Mouse (Mus musculus) right cerebral cortex, adult 18-20 months (tissue): ENCODE measurements around the gene Tmem176a.
"Not testable (repeated sequence)": the region's sequence is repeated elsewhere in the genome, so short reads cannot be mapped to it uniquely, and the experiment has no call there.

Source experiments
- DNase-seq: peaks from one replicate; pipeline ENCODE4 v3.0.0; 2022; ENCODE audit warnings: mixed read lengths

Tmem176a gene

DNA sequence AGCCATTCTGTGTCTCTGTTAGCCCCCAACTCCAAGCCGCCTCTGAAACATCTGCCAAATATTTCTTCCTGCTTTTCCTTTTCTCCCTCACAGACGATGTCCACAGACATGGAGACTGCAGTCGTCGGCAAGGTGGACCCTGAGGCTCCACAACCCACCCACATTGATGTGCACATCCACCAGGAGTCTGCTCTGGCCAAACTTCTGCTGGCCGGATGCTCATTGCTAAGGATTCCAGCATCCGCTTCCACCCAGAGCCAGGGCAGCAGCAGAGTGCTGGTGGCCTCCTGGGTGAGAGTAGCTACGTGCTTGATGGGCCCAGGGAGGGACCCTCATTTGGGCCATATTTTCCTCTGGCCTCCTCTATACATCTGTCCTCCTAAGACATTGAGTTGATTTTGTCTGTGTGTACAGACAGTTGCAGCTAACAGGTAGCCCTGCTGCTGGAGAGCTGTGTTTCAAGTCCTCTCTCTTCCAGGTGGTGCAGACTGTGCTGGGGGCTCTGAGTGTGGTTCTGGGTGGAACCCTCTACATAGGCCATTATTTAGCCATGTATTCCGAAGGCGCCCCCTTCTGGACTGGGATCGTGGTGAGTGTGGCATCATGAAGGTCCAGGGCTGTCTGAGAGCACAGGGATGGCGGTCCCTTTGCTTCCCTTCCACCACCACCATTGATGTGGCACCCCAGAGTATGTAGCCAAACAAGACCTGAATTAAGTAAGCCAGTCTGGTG lies 1.6 kb downstream of the Tmem176a start:
- DNase-seq = no peak

DNA sequence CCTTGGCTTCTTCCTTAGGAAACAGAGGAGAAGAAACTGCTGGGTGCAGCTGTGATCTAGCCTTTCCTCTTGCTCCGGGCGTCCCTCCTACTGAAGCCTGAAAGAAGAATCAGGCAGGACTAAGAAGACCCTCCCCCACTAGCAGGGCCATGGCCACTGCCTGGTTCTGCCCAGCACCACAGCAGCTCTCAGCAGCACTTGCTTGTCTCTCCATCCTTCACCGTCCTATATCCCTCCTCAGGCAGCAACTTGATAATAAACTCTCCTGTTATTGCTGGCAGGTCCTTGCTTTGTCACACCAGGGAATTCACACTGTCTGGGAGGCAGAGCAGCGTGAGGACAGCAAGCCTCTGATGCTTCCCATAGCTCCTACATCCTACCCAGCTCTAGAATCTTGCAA lies 4.4 kb downstream of the Tmem176a start:
- no peak for DNase-seq

DNA sequence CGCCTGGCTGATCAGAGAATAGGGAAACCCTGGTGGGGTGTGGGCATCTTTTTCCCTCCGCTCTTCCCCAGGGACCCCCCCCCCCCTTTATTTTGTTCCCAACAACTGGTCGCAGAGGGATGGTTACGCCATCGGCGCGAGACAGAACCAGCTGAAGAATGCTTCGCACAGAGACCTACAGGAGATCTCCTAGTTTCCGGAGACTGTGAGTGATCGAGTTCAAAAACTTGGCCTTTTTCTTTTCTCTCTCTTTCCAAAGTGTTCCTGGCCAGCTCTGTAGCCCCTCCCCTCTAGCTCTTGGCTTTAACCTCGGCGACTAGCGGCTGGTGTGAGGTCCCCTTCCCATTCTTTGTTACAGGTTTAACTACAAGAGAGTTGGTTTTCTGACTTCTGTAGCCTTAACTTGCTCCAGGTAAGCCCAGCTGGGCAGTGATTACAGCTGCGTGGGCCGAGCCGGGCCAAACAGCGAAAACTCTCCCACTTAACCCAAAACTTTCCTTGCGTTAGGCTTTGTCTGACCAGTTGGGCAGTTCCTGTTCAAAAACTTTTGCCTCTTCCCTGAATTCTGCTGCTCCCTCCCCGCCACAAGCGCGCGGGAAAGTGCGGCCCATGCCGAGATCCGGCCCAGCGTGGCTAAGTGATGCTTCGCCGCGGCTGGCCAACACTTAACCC lies 11.2 kb downstream of the Tmem176a start:
- DNase-seq = no peak

DNA sequence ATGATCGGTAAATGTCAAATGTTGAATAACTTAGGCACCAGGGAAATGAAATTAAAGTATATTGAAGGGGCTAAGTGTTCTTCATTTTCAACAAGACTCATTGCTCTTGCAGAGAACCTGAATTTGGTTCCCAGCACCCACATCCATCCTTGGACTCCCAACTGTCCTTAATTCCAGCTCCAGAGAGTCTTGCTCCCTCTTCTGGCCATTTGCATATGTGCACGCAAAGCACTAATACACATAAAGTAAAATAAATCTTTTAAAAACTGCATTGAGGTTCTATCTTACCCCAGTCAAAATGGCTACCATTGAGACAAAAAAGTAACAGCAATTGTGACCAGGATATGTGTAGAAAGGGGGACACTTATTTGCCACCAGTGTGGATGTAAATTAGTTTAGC lies 13.4 kb downstream of the Tmem176a start:
- DNase-seq = no peak

DNA sequence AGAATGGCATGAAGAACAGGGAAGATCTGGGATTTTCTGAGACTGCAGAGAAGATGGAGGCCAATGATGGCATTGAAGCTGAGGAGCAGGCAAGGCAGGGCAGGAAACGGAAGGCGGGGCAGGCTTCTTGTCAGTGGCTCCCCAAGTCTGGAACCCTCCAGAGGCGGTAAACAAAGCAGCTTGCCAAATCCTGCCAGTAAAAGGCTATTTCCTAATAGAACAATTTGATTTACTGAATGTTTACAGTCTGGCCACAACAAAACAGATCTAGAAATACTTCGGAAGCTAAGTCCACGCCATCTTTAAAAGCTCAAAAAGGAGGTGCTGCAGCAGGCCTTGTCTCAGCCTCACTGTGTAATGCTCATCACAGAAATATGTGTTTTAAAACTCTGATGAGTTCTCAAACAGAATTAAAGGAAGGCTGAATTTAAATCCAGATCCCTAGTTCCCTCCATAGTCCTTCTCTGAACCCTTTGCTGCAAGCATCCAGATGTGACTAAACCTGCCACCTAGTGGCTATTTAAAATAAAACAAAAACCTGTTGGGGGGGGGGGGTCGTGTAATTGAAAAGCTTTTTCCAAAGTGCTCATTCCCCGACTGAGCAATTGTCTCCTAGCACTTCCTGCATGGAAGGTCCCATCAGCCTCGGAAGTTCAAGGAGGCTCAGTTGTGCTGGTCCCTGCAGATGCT lies 17.0 kb downstream of the Tmem176a start:
- no peak for DNase-seq

DNA sequence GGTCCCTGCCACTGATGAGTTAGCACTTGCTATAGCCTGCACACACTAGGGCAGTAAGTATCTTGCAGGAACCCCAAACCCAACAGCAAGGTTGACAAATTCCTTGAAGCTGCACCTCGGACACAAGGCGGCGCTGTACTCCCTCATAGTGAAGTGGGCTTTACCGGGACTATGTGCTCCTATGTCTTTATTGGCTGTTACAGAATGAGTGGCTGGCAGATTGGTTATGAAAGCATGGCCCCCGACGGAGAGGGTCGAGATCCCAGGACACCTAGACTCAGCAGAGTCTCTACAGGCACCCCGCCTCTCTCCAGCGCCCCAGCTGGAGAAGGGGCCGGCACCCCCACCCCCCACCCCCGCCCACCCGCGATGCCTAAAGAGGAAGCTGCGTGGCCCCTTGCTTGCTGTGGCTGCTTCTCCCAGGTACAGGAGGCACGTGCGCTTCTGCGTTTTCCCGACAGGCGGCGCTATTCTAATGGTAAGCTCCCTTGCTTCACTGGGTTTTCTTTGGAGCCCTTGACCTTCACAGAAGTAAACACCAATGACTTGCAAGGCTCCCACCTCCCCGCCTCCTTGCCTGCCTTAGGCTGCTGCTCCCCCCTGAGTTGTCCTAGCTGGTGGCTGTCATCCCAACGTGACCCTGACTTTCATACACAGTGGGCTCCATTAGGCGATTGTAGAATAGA lies 19.6 kb downstream of the Tmem176a start:
- peak; percentile 31 for DNase-seq

DNA sequence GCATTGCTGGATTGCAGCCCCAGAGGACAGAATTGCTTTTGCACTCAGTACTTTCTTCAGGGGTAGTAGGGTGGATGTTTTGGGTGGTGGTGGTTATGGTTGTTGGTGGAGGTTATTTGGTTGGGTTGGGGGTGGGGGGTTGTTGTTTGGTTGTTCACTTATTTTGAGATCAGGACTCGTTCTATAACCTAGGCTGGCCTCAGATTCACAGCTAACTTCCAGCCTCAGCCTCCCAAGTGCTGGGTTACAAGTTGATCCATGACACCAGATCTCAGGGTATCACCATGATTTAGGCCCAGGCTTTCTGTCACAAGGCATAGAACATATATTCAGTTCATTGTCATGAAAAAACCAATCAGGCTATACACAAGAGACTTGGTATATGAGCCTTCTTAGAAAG lies 20.1 kb downstream of the Tmem176a start:
- DNase-seq = no peak

DNA sequence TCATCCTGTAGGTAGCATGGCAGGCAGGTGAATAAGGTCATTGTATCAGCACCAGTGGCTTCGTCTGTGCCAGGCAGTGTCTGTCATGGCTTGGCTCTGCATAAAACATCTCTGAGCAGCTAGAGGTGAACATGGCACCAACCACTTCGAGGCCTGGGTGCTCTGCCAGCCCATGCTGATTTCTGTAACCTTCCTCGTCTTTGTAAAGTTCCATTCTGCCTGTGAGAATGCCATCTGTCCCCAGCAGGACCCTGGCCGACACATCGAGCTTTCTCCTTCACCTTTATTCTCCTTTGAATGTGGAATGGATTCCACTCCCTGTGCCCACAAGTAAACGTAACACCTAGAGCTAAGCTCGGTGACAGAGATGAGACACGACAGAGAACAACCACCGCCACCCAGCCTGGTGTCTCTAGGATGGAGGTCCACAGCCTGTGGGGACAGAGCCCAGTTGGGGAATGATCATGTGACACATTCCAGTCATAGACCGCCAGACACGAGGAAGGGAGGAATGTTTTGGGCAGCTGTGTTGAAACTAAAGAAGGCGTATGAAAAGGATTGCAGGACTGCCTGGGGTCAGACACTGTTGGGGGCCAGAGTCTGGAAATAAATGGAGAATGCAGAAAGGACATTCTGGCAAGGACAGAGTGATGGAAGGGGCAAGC lies 21.0 kb downstream of the Tmem176a start:
- DNase-seq = no peak

DNA sequence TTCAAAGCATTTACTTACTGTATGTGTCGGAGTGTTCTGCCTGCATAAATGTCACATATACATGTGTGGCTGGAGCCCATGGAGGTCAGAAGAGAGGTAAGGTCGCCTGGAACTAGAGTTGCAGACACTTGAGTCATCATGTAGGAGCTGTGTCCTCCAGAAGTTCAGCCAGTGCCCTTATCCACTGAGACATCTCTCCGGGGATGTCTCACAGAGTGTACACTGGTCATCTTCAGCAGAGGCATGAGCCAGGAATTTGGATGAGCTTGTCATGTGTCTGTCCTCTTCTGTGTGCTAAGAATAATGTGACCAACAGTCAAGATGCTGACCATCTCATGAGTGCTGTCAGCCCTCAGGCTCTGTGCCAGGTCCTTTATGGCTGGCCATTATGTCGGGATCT lies 22.1 kb downstream of the Tmem176a start:
- no peak for DNase-seq

DNA sequence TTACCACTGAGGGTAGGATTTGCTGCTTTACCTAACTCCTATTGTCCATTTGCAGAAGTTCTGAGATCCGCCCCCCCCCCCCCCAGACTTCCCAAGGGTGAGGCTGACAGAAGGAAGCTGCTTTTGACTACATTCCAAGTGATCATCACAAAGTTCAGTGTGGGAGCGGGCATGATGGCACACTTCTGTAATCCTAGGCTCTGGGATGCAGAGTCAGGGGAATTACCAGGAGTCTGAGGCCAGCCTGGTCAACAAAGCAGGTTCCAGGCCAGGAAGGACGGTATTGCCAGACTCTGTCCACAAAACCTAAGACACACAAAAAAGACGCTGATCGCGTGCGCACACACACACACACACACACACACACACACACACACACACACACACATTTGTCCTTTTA lies 22.8 kb downstream of the Tmem176a start:
- DNase-seq = no peak

DNA sequence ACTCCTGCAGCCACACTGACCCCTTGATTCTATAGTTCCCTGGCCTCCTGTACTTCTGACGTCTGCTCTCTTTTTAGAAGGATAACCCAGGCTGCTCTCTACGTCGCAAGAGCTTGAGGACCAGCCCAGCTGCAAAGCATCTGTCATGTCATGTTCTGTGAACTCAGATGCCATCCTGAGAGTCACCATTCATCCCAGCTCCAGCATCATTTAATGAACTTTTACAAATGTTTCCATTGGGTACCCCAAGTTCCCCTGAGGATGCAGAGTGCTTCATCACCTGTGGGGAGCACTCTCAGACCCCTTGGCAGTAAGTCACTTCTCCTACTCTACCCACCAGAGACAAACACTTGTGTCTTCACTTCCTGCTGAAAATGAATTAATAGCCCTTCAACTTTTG lies 23.5 kb downstream of the Tmem176a start:
- DNase-seq = no peak

DNA sequence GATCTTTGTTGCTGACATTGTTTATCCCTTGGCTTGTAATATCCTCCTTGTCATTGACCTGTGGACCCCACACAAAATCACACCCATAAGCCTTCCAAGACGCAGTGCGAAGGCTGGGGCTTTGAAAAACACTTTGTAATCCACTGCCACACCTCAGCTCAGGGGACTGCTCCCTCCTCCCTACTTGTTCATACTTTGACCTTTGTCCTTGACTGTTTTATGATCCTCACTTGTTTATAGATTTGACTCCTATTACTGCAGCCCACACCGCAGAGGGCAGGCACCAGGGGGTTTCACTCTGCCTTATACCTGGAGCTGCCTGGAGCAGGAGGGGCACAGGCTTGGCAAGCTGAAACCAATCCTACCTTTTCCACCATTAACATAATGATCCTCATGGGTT lies 24.0 kb downstream of the Tmem176a start:
- DNase-seq = no peak

DNA sequence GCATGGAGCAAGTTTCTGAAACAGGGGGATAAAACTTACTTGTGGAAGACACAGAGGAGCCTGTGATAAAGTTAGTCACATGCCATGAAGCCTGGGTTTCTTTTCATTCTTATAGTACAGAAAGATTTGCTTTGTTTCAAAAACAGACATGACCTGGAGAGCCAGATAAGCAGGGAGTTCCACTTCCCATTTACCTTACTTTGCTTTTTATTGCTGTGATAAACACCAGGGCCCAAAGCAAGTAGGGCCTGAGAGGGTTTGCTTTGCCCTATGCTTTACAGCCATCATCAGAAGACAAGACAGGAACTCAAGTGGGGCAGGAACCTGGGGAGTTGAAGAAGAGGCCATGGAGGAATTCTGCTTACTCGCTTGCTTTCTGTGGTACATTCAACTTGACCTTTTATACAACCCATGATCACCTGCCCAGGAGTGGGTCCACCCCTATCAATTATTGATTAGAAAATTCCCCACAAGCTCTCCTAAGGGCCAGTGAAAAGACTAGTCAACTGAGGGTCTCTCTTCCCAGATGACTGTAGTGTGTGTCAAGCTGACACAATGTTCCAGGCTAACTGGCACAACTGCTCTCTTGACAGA lies 24.5 kb downstream of the Tmem176a start:
- DNase-seq = no peak

DNA sequence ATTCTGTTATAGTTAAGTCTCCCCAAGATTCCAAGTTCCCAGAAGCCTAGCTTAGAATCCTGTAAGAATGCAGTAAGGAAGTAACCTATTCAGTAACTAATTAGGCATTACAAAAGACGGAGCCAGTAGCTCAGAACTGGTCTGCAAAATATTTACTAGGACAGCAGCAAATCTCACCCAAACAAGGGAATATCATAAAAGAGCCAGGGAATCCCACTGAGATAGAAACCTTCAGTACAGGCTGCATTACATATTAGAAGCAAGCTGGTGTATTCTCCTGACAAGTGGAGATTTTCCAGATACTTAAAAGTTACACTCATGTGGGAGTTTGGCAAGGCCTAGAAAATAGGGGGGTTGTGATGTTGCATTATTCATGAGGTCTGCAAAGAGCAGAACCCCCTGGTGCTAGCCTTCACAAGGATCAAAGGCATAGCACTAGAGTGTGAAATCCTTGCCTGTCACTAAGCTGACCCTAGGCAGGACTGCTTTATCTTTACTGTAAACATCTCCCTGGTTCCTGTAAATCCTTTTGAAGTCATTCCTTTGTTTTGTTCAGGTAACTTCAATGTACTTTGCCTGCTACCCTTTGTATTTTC lies 25.7 kb downstream of the Tmem176a start:
- DNase-seq = not testable (repeated sequence)

DNA sequence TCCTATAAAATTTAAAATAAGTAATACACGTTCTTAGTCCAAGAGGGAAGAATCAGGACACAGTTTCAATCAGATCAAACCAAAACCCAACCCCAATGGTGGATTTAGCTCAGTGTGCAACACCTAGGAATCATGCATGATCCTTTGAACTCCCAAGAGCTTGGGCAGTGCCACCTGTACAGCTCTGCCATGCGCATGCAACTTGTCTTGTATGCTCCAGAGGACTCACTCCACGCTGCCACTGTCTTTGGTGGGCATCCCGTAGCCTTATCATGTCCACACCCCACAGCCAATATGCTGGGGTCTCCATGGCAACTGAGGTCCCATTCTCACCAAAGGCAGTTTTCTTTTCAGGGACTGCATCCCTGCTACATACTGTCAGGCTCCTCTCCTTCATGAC lies 26.4 kb downstream of the Tmem176a start:
- no peak for DNase-seq

DNA sequence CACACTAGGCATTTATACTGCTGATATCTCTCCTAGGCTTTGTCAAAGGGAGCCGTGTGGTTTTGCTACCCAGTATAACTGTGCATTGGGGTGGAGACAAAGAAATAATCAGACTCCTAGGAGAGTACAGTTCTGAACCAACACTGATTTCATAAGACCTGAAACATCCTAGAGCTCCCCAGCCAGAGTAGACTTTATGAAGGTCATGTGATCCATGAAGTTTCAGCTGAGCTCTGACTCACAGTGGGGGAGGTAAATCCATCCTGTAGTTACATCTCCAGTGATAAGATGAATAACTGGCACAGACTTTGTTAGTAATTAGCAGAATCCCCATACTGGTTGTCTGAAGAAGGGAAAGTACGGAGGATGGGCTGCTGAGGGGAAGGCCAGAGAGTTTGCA lies 29.1 kb downstream of the Tmem176a start:
- no peak for DNase-seq

DNA sequence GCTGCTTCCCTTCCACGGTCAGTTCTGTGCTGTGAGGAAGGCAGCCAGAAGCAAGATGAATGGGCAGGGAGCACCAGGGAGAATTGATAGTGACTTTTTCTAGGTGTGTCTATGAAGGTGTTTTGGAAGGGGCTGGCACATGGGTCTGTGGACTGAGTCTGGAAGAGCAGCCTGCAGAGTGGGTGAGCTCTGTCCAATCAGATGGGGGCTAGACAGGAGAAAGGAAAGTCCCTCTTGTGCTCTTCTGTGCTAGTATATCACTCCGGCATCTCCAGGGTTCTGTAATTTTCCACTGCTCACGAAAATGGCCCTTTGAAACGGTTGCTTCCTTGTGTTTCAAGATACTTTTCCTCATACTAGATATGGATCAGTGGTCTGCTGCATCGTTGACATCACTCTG lies 31.9 kb downstream of the Tmem176a start, which contains the start of gene Aoc1:
TSS of gene Aoc1 (plus strand) at position 301 of the 400 bp plus-strand sequence.
- DNase-seq = no peak

DNA sequence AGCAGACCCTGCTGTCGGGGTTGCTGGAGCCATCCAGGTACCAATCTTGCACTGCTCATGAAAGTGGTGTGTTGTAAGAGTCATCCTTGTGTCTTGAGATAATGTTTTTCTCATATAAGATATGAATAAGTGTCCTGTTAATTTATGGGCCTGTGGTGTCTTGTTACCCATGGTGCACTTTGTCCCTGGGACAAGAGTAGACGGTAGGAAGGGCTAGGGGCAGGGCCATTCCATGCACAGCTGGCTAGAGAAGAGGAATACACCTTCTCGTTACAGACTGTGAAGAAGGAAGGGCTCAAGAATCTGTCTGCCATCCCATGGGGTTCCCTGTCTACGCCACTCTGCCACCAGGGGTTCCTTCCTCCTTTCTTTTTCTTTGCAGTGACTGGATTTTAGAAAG lies 33.9 kb downstream of the Tmem176a start:
- no peak for DNase-seq

DNA sequence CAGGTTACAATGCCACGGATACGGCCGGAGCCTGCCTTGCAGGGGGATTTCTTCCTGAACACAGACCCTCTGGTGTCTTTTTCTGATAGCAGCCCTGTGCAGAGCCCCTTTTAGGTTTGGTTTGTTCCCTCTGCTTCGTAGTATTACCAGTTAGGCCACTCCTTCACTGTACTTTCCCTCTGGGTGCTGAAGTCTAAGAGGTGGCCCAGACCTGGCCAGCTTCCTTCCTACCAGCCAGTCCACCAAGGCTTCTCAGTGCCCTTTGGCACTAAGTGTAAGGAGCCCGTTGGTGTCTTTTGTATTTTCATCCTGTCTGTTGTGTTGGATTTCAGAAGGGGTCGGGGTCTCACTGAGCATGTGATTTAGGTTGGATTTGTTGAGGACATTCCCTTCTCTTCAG lies 34.8 kb downstream of the Tmem176a start:
- DNase-seq = no peak

DNA sequence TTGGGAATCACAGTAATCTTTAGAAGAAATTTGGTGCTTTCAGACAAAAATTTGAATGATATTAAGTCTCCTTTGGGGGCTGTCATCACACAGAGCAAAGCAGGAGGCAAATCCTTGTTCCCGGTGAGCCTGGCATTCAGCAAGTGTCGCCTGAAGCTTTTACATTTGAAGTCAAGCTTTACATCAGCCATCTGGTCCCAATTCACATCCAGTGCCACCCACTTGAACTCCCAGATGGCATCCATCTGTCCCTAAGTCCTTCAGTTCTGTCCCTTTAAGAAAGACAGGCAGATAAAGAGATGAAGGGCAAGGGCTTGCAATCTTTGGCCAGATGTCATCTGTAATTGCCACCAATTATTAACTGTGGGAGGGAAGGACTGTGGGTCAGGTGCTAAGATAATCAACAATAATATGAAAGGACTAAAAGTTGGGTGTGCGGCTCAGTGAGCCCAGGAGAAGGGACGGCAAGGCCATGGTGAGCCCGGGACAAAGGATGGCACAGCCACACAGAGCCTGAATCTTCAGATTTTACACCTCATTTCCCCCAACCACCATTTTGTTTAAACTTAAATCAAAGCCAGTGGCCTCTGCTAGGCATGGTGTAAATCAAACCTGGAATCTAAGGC lies 35.9 kb downstream of the Tmem176a start:
- DNase-seq = peak; percentile 34

DNA sequence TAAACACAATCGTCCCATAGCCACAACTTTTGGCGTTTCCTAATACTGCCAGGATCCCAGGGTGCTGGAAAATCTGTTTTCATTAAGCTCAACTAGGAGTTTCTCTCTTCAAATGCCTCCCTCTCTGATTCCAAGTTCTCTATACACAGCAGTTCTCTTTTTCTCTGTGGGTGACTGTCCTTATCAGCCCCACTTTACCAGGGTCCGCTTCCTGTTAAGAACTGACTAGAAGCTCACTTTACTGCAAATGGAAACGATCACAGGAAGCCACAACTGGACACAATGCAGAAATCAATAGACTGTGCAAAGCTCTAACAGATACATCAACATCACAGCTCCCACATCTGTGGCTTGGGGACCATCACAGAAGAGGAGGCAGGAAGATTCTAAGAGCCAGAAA lies 53.5 kb downstream of the Tmem176a start:
- no peak for DNase-seq
